Mouse (Mus musculus): ENCODE data around the gene Trpv5.

DNA sequence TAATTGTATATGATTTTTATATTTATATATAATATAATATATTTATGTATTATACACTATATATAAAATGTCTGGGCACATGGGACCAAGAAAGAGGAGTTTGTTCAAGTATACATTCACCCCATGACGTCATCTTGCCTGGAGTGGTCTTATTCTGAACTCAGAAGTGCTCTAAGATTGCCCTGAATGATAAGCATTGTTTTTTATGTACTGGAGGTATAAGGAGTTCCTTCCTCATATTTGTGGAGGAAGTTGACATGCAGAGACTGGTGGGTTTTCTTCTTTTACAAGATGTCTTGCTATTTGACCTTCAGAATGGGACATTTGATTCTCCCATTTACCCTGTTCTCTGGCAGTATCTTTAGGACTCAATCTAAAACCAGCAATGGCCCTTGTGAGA is 52.4 kb downstream of the Trpv5 start:
- no peak for TF ChIP-seq POLR2A (IDR thresholded peaks at IDR 0.05; ENCODE audit: borderline replicate concordance, control insufficient read depth, low read depth, low read length)
- no peak for TF ChIP-seq CTCF (IDR thresholded peaks at IDR 0.05; ENCODE audit: control insufficient read depth, insufficient read depth, low read length)

Data from bone marrow, adult 2 months (tissue).